Mouse (Mus musculus): ENCODE data around the gene Bach2. TPM values are rescaled to one million over a fixed set of nuclear protein-coding genes. Genes with fewer than 3 reads are reported as not detected.
A peak's percentile ranks its signal among the peaks of the same experiment; 100 is the strongest.

Bach2 gene
- total and polyA plus RNA-seq, 2 experiments from 2014 or later: 11.7 to 15.9 TPM

GRCm38 (mm10) chr4:32352842-32353241 is 114.2 kb downstream of the Bach2 start:
- no peak for TF ChIP-seq CTCF (IDR thresholded peaks at IDR 0.05)
- DNase-seq (ENCODE audit: low spot score): peak; percentile 66
- 16% methylated on average over 4 of the region's 4 CpGs for whole genome bisulfite sequencing

GRCm38 (mm10) chr4:32355935-32356617 is 117.5 kb downstream of the Bach2 start:
- H3K27ac ChIP-seq (ENCODE audit: low read depth, low read length): no peak overlapping the region
- no peak for ATAC-seq (ENCODE audit: low FRiP score)
- H3K4me3 ChIP-seq (ENCODE audit: low read depth, low read length): no peak overlapping the region
- H3K9ac ChIP-seq (replicated peaks; ENCODE audit: low read length, poor library complexity, severe bottlenecking): no peak overlapping the region
- H3K9me3 ChIP-seq (ENCODE audit: low read length): no peaks in the 10 kb centered on the region
- no peak overlapping the region for H3K4me2 ChIP-seq (ENCODE audit: low read depth, low read length, poor library complexity, severe bottlenecking)
- peaks cover 21% of the 10 kb centered on the region for H3K4me1 ChIP-seq (ENCODE audit: insufficient read depth, low read length)
- no peaks in the 10 kb centered on the region for H3K27me3 ChIP-seq (ENCODE audit: insufficient read depth, low read length)
- H3K36me3 ChIP-seq (ENCODE audit: insufficient read depth, low read length): no peaks in the 10 kb centered on the region
- no peak for TF ChIP-seq CTCF (IDR thresholded peaks at IDR 0.05)
- 67% methylated on average over 12 of the region's 12 CpGs for WGBS
- peak; percentile 56 for DNase-seq (ENCODE audit: low spot score)

More at GRCm38 (mm10) chr4:32352842-32353241, 114.2 kb downstream of the Bach2 start:
- Histone ChIP-seq H3K9ac (replicated peaks; ENCODE audit: low read length, poor library complexity, severe bottlenecking) (no peak overlapping the region), H3K9me3 (ENCODE audit: low read length) (no peaks in the 10 kb centered on the region), H3K4me1 (ENCODE audit: insufficient read depth, low read length) (peaks cover 8% of the 10 kb centered on the region), H3K36me3 (ENCODE audit: insufficient read depth, low read length) (no peaks in the 10 kb centered on the region), H3K27ac (ENCODE audit: low read depth, low read length) (peak overlapping the region; percentile 51), H3K4me2 (ENCODE audit: low read depth, low read length, poor library complexity, severe bottlenecking) (no peak overlapping the region), H3K27me3 (ENCODE audit: insufficient read depth, low read length) (no peaks in the 10 kb centered on the region), H3K4me3 (ENCODE audit: low read depth, low read length) (no peak overlapping the region)
- ATAC-seq (ENCODE audit: low FRiP score): peak; percentile 70

GRCm38 (mm10) chr4:32357996-32358600 is 119.5 kb downstream of the Bach2 start:
- ATAC-seq (ENCODE audit: low FRiP score): peak; percentile 39; the same call in 1 of the 2 replicates
- TF ChIP-seq CTCF (IDR thresholded peaks at IDR 0.05): peak; percentile 40; the same call in 1 of the 2 replicates
- H3K27ac ChIP-seq (ENCODE audit: low read depth, low read length): peak overlapping the region; percentile 59
- H3K4me2 ChIP-seq (ENCODE audit: low read depth, low read length, poor library complexity, severe bottlenecking): peak overlapping the region; percentile 18
- WGBS: 36% methylated on average over 12 of the region's 12 CpGs
- H3K4me1 ChIP-seq (ENCODE audit: insufficient read depth, low read length): peaks cover 13% of the 10 kb centered on the region; the same call in 1 of the 2 replicates
- no peaks in the 10 kb centered on the region for H3K36me3 ChIP-seq (ENCODE audit: insufficient read depth, low read length)
- H3K9me3 ChIP-seq (ENCODE audit: low read length): no peaks in the 10 kb centered on the region
- no peak overlapping the region for H3K9ac ChIP-seq (replicated peaks; ENCODE audit: low read length, poor library complexity, severe bottlenecking)
- no peaks in the 10 kb centered on the region for H3K27me3 ChIP-seq (ENCODE audit: insufficient read depth, low read length)
- DNase-seq (ENCODE audit: low spot score): no peak
- no peak overlapping the region for H3K4me3 ChIP-seq (ENCODE audit: low read depth, low read length)

GRCm38 (mm10) chr4:32358602-32359464 is 120.2 kb downstream of the Bach2 start:
- Histone ChIP-seq H3K4me1 (ENCODE audit: insufficient read depth, low read length) (peaks cover 13% of the 10 kb centered on the region; the same call in 1 of the 2 replicates), H3K36me3 (ENCODE audit: insufficient read depth, low read length) (no peaks in the 10 kb centered on the region), H3K4me3 (ENCODE audit: low read depth, low read length) (no peak overlapping the region), H3K4me2 (ENCODE audit: low read depth, low read length, poor library complexity, severe bottlenecking) (peak overlapping the region; percentile 18), H3K9me3 (ENCODE audit: low read length) (no peaks in the 10 kb centered on the region), H3K27ac (ENCODE audit: low read depth, low read length) (peak overlapping the region; percentile 59), H3K9ac (replicated peaks; ENCODE audit: low read length, poor library complexity, severe bottlenecking) (no peak overlapping the region), H3K27me3 (ENCODE audit: insufficient read depth, low read length) (no peaks in the 10 kb centered on the region)
- ATAC-seq (ENCODE audit: low FRiP score): peak; percentile 73
- DNase-seq (ENCODE audit: low spot score): peak; percentile 79
- WGBS: 16% methylated on average over 12 of the region's 12 CpGs
- TF ChIP-seq CTCF (IDR thresholded peaks at IDR 0.05): no peak

GRCm38 (mm10) chr4:32359634-32360033 is 121.0 kb downstream of the Bach2 start:
- Histone ChIP-seq H3K4me3 (ENCODE audit: low read depth, low read length) (no peak overlapping the region), H3K36me3 (ENCODE audit: insufficient read depth, low read length) (no peaks in the 10 kb centered on the region), H3K27me3 (ENCODE audit: insufficient read depth, low read length) (no peaks in the 10 kb centered on the region), H3K4me1 (ENCODE audit: insufficient read depth, low read length) (peaks cover 13% of the 10 kb centered on the region; the same call in 1 of the 2 replicates), H3K27ac (ENCODE audit: low read depth, low read length) (peak overlapping the region; percentile 59; the same call in 1 of the 2 replicates), H3K4me2 (ENCODE audit: low read depth, low read length, poor library complexity, severe bottlenecking) (no peak overlapping the region), H3K9me3 (ENCODE audit: low read length) (no peaks in the 10 kb centered on the region), H3K9ac (replicated peaks; ENCODE audit: low read length, poor library complexity, severe bottlenecking) (no peak overlapping the region)
- DNase-seq (ENCODE audit: low spot score): no peak
- WGBS: 21% methylated on average over 3 of the region's 3 CpGs
- ATAC-seq (ENCODE audit: low FRiP score): no peak
- TF ChIP-seq CTCF (IDR thresholded peaks at IDR 0.05): no peak

All from midbrain, postnatal 0 days (tissue).